Mouse (Mus musculus) liver, adult 2 months (tissue): ENCODE data around the gene Dus2.

ENCODE experiments used
- CTCF ChIP-seq: fragments of 200-500 bp; IDR thresholded peaks from 2 replicates; pipeline ENCODE4 v1.5.1; 2011; ENCODE audit warnings: low read depth, low read length, control low read depth
- POLR2A ChIP-seq: fragments of 200-500 bp; IDR thresholded peaks from 2 replicates; pipeline ENCODE4 v1.6.1; 2011; ENCODE audit warnings: low read length, control low read depth; ENCODE audit not compliant: insufficient read depth; ENCODE audit errors: extremely low read depth

DNA sequence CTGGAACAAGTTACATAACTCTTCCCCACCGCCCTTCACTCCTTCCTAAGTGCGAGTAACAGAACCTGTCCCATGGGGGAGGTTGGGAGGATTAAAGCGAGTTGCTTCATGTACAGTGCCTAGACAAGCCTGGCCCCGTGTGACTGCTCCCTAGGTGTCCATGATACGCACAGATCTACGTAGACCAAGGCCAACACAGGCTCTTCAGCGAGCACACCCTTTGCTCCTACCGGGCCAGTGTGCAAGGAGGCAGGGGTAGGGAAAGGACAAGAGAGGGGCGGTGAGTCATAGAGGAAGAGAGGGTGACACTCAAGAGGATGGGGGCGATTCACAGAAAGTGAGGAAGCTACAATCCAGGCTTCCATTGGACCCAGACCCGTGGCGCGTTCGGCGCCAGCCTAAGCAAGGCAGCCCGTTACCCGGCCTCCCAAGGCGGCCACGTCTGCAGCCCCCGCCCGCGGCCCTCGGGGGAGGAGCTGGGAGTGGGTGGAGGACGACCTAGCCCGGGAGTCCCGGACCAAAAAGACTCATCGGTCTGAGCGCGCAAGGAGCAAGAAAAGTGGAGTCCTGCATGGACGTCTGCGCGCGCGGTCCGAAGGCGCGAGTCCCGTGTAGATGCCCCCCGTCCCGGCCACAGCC lies 25.8 kb upstream of the Dus2 start:
- no peak for TF ChIP-seq POLR2A
- no peak for TF ChIP-seq CTCF
